Mouse (Mus musculus) testis, adult 2 months (tissue): Measurements from ENCODE around the gene Asna1.

ENCODE experiments used
- CTCF ChIP-seq: fragments of 200-500 bp; IDR thresholded peaks from 2 replicates; pipeline ENCODE4 v1.5.1; 2012; ENCODE audit warnings: low read depth, mild to moderate bottlenecking, inconsistent platforms, low read length, moderate library complexity; ENCODE audit not compliant: control insufficient read depth, insufficient read depth, insufficient replicate concordance
- POLR2A ChIP-seq: fragments of 200-500 bp; IDR thresholded peaks from 2 replicates; pipeline ENCODE4 v1.6.1; 2012; ENCODE audit warnings: low read depth, mild to moderate bottlenecking, inconsistent platforms, low read length, moderate library complexity; ENCODE audit not compliant: control insufficient read depth

DNA sequence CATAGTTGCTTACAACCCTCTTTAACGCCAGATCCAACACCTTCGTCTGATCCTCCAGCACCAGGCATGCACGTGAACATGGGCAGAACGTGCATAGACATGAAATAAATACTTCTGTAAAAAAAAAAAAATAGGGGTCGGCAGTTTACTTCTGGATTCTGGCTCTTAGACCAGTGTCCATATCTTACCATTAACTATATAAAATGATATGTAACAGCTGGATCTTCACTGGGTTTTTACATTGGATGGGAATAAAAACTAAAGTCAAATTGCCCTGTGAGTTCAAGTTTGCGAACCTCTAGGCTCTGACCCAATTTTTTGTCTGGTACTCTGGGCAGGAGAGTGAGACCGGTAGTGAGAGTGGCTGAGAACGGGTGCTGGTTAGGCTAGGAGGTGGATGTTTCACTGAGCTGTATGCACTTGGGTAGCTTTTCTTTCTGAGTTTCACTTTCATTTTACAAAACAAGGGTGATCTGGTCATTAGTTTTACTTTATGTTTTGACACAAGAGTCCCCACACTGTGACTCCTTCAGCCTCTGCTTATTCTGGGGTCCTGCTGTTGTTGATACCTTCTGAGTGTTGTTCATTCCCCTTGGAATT lies 50.4 kb downstream of the Asna1 start:
- no peak for TF ChIP-seq POLR2A
- TF ChIP-seq CTCF: no peak
